Mouse (Mus musculus) hindbrain, postnatal 0 days (tissue): ENCODE data around the gene Pdrg1. TPM values are rescaled to one million over a fixed set of nuclear protein-coding genes. Genes with fewer than 3 reads are reported as not detected.

Experiments
- ATAC-seq: fragments of 200-750 bp; cut with Nextera tagmentation; 2 replicates; pipeline ENCODE4 v1.8.0; 2017; ENCODE audit warnings: mild to moderate bottlenecking, moderate TSS enrichment, moderate library complexity
- DNase-seq: peaks from one replicate; pipeline ENCODE4 v3.0.0-alpha.2; 2015; ENCODE audit warnings: low spot score
- H3K27ac ChIP-seq: fragments of 300-500 bp; sonication (generic); 2 replicates; pipeline ENCODE4 v1.5.1; 2014; ENCODE audit warnings: mild to moderate bottlenecking
- H3K27me3 ChIP-seq: fragments of 300-500 bp; sonication (generic); 2 replicates; pipeline ENCODE4 v1.6.1; 2014; ENCODE audit warnings: low read length, mixed read lengths; ENCODE audit not compliant: insufficient read depth
- H3K36me3 ChIP-seq: fragments of 300-500 bp; sonication (generic); 2 replicates; pipeline ENCODE4 v1.6.1; 2014; ENCODE audit warnings: low read length, mixed read lengths; ENCODE audit not compliant: insufficient read depth
- H3K4me1 ChIP-seq: fragments of 300-500 bp; sonication (generic); 2 replicates; pipeline ENCODE4 v1.6.1; 2014; ENCODE audit warnings: antibody characterized with exemption, low read length, mixed read lengths; ENCODE audit not compliant: insufficient read depth
- H3K4me2 ChIP-seq: fragments of 300-500 bp; sonication (generic); 2 replicates; pipeline ENCODE4 v1.6.1; 2014; ENCODE audit warnings: low read depth, mild to moderate bottlenecking, low read length, moderate library complexity, mixed read lengths
- H3K4me3 ChIP-seq: fragments of 300-500 bp; sonication (generic); 2 replicates; pipeline ENCODE4 v1.5.1; 2014; ENCODE audit warnings: low read length
- H3K9ac ChIP-seq: fragments of 300-500 bp; sonication (generic); replicated peaks from 2 replicates; pipeline ENCODE4 v1.6.1; 2014; ENCODE audit warnings: mild to moderate bottlenecking, low read length, moderate library complexity, mixed read lengths
- H3K9me3 ChIP-seq: fragments of 300-500 bp; sonication (generic); 2 replicates; pipeline ENCODE4 v1.6.1; 2016; ENCODE audit warnings: low read length, mixed read lengths
- CTCF ChIP-seq: IDR thresholded peaks from 2 replicates; pipeline ENCODE4 v1.5.1; 2016; ENCODE audit warnings: antibody characterized with exemption, control low read depth, low read depth
- WGBS: fragments of 180-500 bp; shearing (Covaris S2); extraction: QIAGEN DNeasy Blood & Tissue Kit; methylation state at CpG from one replicate; pipeline ENCODE4 v1.1.7; 2014; 5-methylcytosine and 5-hydroxymethylcytosine counted together
- polyA plus RNA-seq: library from polyadenylated mRNA; unstranded; fragments of >200 nt; fragmentation: Nextera tagmentation; extraction: Ambion mirVana; gene quantifications from 2 replicates; pipeline ENCODE4 v1.2.1, GENCODE M21; 2015
- total RNA-seq: library from RNA; depleted of rRNA; stranded (reverse); fragments of >200 nt; gene quantifications from 2 replicates; pipeline ENCODE4 v1.2.3, GENCODE M21; 2014; rRNA removed

Pdrg1 gene
- 45.3 and 85.8 TPM in 2 replicates for total RNA-seq
- 221 and 224 TPM in 2 replicates for polyA plus RNA-seq

DNA sequence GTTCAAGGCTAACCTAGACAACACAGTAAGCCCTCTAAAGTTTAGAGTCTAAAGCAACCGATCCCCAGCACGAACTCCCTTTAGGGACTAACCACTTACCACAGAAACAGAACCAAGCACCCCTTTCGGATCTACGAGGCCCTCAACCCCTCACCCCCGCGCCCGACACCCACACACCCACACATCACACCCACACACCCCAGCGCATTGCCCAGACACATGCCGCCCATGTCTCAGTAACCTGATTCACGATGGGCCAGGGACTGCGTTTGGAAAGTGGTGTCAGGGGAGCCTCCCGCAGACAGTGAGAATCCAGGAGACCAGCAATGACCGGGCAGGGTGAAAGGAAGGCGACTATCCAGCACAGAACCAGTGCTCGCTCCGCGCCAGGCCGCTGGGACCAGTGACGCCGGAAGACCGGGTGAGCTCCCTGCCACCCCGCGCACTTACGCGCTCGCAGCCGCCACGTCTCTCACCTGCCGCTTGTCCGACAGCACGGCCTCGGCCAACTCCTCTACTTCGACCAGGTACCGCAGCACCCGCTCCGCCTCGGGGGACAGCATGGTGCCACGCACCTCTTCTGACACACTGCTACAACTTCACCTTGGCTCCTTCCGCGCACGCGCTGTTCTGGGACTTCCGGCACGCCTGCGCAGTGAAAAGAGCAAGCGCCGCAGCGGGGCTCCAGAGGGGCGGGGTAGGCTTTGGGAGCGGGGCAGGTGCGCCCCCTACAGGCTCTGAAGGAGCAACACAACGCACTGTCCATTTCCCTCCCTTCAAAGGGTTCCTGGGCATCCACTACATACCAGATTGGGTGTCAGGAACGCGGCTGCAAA, at the start of gene Pdrg1:
Pdrg1 (minus strand) TSS at position 670 of the 836 bp plus-strand sequence.
- ATAC-seq, result peak; percentile 95
- peak within 1 kb of the TSS; percentile 64 for H3K9ac ChIP-seq
- peak; percentile 98 for DNase-seq
- H3K9me3 ChIP-seq, result no peaks in the 10 kb centered on the region
- peak; percentile 97 for TF ChIP-seq CTCF
- H3K4me1 ChIP-seq, result no peaks in the 10 kb centered on the region
- 2% methylated on average over 53 of the region's 54 CpGs for WGBS
- H3K27me3 ChIP-seq, result no peaks in the 10 kb centered on the region
- H3K27ac ChIP-seq, result peak within 1 kb of the TSS; percentile 49
- peaks cover 13% of the 10 kb centered on the region for H3K36me3 ChIP-seq
- peak within 1 kb of the TSS; percentile 92 for H3K4me2 ChIP-seq
- H3K4me3 ChIP-seq, result peak within 1 kb of the TSS; percentile 71

DNA sequence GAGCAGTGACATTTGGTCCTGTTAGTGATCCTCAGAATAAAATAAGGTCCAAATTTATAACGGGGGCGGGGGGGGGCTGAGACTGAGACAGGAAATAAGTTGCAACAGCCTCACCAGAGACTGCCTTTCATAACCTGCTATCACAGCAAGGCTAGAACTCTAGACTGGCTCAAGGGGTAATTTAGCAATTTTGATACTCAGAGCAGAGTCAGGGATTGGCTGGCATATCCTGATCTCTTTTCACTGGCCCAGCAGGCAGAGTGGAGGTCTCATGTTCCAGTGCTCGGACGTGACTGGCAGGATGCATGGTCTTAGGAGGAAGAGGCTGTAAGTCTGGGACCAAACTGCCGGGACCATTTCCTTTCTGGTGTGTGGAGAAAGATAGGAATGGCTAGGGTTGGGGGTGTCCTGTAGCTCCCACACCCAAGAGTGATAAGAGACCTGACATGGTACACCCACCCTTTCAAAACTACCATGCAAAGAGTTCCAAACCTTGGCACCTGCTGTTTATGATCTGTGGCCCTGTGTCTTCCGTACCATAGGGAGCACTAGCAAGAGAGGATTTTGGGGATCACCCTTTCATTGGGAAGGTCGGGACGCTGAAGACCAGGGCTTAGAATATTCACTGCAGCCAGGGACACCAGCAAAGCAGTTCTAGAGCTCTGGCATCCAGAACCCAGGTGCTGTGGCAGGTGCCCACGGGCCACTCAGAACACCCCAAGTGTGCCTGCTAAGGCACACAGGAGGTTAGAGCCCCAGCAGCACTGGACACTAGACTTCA, 49.2 kb upstream of the Pdrg1 start:
- Histone ChIP-seq H3K4me1 (no peaks in the 10 kb centered on the region), H3K4me2 (no peak overlapping the region), H3K9ac (no peak overlapping the region), H3K27me3 (no peaks in the 10 kb centered on the region), H3K4me3 (no peak overlapping the region), H3K27ac (0 out of 2 replicates have a peak overlapping the region, but pooled peaks have one; percentile 45), H3K36me3 (no peaks in the 10 kb centered on the region), H3K9me3 (no peaks in the 10 kb centered on the region)
- no peak for TF ChIP-seq CTCF
- ATAC-seq (no peak), DNase-seq (no peak)
- WGBS, result 75% methylated on average over 9 of the region's 9 CpGs

DNA sequence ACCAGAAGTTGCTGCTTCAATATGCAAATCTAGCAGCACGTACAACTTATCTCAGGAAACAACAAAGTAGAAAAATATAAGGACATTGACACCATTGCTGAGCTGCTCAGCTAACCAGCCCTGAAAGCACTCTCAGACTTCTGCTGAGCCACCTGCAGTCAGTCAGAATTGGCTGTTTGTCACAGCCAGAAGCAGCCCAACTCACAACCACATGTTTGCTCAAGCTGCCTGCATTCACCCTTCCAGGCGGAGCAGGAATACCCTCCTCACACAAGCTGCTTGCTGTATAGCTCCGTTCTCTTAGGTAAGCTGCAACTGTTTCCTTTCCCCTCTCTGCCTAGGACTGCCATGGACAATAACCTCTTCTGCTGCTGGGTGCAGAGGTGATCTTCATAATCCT, 48.2 kb upstream of the Pdrg1 start:
- no peak for TF ChIP-seq CTCF
- DNase-seq, result no peak
- peak overlapping the region; percentile 45; the same call in 1 of the 2 replicates for H3K27ac ChIP-seq
- H3K9ac ChIP-seq, result no peak overlapping the region
- WGBS, result 46% methylated on average over 3 of the region's 3 CpGs
- no peaks in the 10 kb centered on the region for H3K4me1 ChIP-seq
- H3K4me2 ChIP-seq, result no peak overlapping the region
- H3K9me3 ChIP-seq, result no peaks in the 10 kb centered on the region
- no peaks in the 10 kb centered on the region for H3K36me3 ChIP-seq
- no peak overlapping the region for H3K4me3 ChIP-seq
- no peaks in the 10 kb centered on the region for H3K27me3 ChIP-seq
- no peak for ATAC-seq

DNA sequence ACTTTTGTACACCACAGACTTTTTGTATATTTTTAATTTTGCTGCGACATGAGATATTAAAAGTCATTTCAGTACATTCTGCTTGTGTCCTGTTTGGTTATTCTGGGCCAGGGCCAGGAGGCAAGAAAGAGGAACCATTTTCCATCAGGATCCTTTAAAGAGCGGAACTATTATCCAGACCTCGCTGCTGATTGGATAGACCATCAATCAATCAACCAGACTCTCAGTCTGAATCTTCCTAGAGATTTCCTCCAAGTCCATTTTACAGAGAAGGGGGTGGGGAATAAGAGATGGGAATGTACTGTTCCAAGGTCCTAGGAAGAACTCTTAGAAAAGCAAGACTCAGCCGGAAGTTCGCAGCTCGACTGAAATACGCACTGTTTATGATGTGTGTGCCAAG, 45.0 kb upstream of the Pdrg1 start:
- 84% methylated on average over 7 of the region's 7 CpGs for WGBS
- no peak for TF ChIP-seq CTCF
- no peaks in the 10 kb centered on the region for H3K9me3 ChIP-seq
- no peaks in the 10 kb centered on the region for H3K27me3 ChIP-seq
- no peaks in the 10 kb centered on the region for H3K4me1 ChIP-seq
- H3K4me2 ChIP-seq, result no peak overlapping the region
- ATAC-seq (no peak), DNase-seq (peak; percentile 18)
- no peak overlapping the region for H3K27ac ChIP-seq
- no peak overlapping the region for H3K4me3 ChIP-seq
- H3K36me3 ChIP-seq, result 0 out of 2 replicates have a peak, but pooled peaks cover under 1% of the 10 kb centered on the region
- no peak overlapping the region for H3K9ac ChIP-seq

DNA sequence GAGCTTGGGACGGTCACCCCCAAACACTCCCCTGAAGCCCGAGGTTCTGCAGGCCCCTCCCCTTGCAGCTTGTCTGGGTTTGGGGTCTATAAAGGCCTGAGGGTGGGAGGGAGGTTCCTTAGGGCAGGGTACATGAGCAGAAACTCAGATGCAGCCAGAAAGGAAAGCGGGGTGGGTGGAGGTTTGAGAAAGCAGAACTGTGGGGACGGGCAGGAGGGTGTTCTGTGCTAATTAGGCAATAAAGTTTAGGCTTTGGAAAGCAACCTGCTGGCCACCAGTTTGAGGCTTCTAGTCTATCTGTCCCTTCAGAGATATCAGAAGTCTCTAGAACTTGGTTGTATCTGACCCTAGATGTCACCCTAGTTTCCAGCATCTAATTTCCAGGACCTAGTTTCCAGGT, 43.1 kb upstream of the Pdrg1 start:
- 84% methylated on average over 4 of the region's 4 CpGs for WGBS
- H3K36me3 ChIP-seq, result peaks cover 7% of the 10 kb centered on the region; the same call in 1 of the 2 replicates
- ATAC-seq (no peak), DNase-seq (no peak)
- no peak overlapping the region for H3K4me3 ChIP-seq
- H3K4me1 ChIP-seq, result no peaks in the 10 kb centered on the region
- no peaks in the 10 kb centered on the region for H3K9me3 ChIP-seq
- no peak overlapping the region for H3K27ac ChIP-seq
- no peak overlapping the region for H3K9ac ChIP-seq
- H3K4me2 ChIP-seq, result no peak overlapping the region
- H3K27me3 ChIP-seq, result no peaks in the 10 kb centered on the region
- TF ChIP-seq CTCF, result no peak

DNA sequence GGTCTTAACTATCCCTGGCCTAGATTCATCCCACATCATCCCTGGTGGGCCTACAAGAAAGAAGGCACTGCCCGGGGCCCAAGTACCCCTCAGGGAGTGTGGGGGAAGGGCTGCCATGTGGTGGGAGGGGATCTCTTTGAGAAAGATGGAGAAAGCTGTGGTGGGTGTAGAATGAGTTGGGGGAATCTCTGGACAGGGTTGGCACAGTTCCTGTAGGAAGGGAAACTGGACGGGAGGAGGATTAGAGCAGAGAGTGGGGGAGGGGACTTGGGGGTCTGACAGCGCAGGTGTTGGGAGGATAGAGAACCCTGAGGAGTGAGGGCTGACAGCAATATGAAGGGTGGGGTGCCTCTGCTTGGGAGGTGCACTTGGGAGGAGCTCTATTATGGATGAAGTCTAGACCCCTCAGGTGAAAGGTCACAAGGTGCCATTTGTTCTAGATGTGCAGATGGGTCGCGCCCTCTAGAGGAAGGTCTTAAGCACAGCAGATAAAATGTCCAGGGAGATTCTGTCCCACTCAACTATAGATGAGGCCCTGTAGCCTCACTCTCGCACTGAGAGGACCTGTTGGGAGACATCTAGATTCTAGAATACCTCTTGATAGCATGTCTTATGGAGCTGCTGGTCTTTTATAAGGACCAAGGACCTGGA, 40.2 kb upstream of the Pdrg1 start:
- Histone ChIP-seq H3K9ac (no peak overlapping the region), H3K4me3 (no peak overlapping the region), H3K27ac (no peak overlapping the region), H3K36me3 (peaks cover 7% of the 10 kb centered on the region; the same call in 1 of the 2 replicates), H3K9me3 (no peaks in the 10 kb centered on the region), H3K27me3 (no peaks in the 10 kb centered on the region), H3K4me2 (no peak overlapping the region), H3K4me1 (no peaks in the 10 kb centered on the region)
- ATAC-seq (no peak), DNase-seq (no peak)
- 59% methylated on average over 6 of the region's 6 CpGs for WGBS
- peak; percentile 48 for TF ChIP-seq CTCF
